Mouse (Mus musculus) frontal cortex, adult (tissue): ENCODE measurements around the gene Mpzl1.
A peak's percentile ranks its signal among the peaks of the same experiment; 100 is the strongest.

Source experiments
- ATAC-seq: cut with Nextera tagmentation; 2 replicates; pipeline ENCODE4 v1.9.2; 2017; ENCODE audit warnings: mild to moderate bottlenecking, moderate library complexity, mixed read lengths; ENCODE audit not compliant: low TSS enrichment

Gene Mpzl1

GRCm38 (mm10) chr1:165614793-165615192 is 19.5 kb downstream of the Mpzl1 start:
- ATAC-seq, result no peak

GRCm38 (mm10) chr1:165613926-165614325 is 20.4 kb downstream of the Mpzl1 start:
- no peak for ATAC-seq

- ATAC-seq, result no peak
Measured at GRCm38 (mm10) chr1:165612714-165613113, 21.6 kb downstream of the Mpzl1 start.

- peak; percentile 69 for ATAC-seq
Measured at GRCm38 (mm10) chr1:165610321-165610999, 23.9 kb downstream of the Mpzl1 start.

GRCm38 (mm10) chr1:165609495-165610320 is 24.6 kb downstream of the Mpzl1 start:
- no peak for ATAC-seq

- ATAC-seq, result no peak
Measured at GRCm38 (mm10) chr1:165608904-165609303, 25.4 kb downstream of the Mpzl1 start.

- peak; percentile 67 for ATAC-seq
Measured at GRCm38 (mm10) chr1:165605774-165606173, 28.6 kb downstream of the Mpzl1 start.

GRCm38 (mm10) chr1:165605108-165605507 is 29.2 kb downstream of the Mpzl1 start:
- no peak for ATAC-seq

- no peak for ATAC-seq
Measured at GRCm38 (mm10) chr1:165604203-165604602, 30.1 kb downstream of the Mpzl1 start.

- no peak for ATAC-seq
Measured at GRCm38 (mm10) chr1:165603218-165603617, 31.1 kb downstream of the Mpzl1 start.

GRCm38 (mm10) chr1:165601775-165602280 is 32.5 kb downstream of the Mpzl1 start:
- ATAC-seq, result no peak

- ATAC-seq, result no peak
Measured at GRCm38 (mm10) chr1:165594699-165595421, 39.5 kb downstream of the Mpzl1 start.

GRCm38 (mm10) chr1:165592295-165593082 is 41.8 kb downstream of the Mpzl1 start:
- no peak for ATAC-seq

- no peak for ATAC-seq
Measured at GRCm38 (mm10) chr1:165590760-165591159, 43.6 kb downstream of the Mpzl1 start.

GRCm38 (mm10) chr1:165589280-165590048 is 44.9 kb downstream of the Mpzl1 start:
- ATAC-seq, result peak; percentile 21; the same call in 1 of the 2 replicates

GRCm38 (mm10) chr1:165587845-165588244 is 46.5 kb downstream of the Mpzl1 start:
- ATAC-seq, result no peak

- ATAC-seq, result no peak
Measured at GRCm38 (mm10) chr1:165586366-165586765, 48.0 kb downstream of the Mpzl1 start.

GRCm38 (mm10) chr1:165585389-165586104 is 48.8 kb downstream of the Mpzl1 start:
- no peak for ATAC-seq

- peak; percentile 97 for ATAC-seq
Measured at GRCm38 (mm10) chr1:165583529-165584184, 50.7 kb downstream of the Mpzl1 start.
